Mouse (Mus musculus): ENCODE data around the gene Ric8b.
A peak's percentile ranks its signal among the peaks of the same experiment; 100 is the strongest.

Gene Ric8b

GRCm38 (mm10) chr10:84910194-84910593, 7.2 kb upstream of the Ric8b start:
- DNase-seq: no peak

- no peak for DNase-seq
Observed at GRCm38 (mm10) chr10:84910758-84911384, 6.5 kb upstream of the Ric8b start.

- DNase-seq: no peak
Observed at GRCm38 (mm10) chr10:84913148-84913547, 4.3 kb upstream of the Ric8b start.

- DNase-seq: no peak
Observed at GRCm38 (mm10) chr10:84915476-84915875, 1.9 kb upstream of the Ric8b start.

- no peak for DNase-seq
Observed at GRCm38 (mm10) chr10:84917731-84918095, 297 bp downstream of the Ric8b start.

GRCm38 (mm10) chr10:84926336-84926735, 8.9 kb downstream of the Ric8b start:
- no peak for DNase-seq

GRCm38 (mm10) chr10:84926885-84927284, 9.5 kb downstream of the Ric8b start:
- DNase-seq: no peak

DNA sequence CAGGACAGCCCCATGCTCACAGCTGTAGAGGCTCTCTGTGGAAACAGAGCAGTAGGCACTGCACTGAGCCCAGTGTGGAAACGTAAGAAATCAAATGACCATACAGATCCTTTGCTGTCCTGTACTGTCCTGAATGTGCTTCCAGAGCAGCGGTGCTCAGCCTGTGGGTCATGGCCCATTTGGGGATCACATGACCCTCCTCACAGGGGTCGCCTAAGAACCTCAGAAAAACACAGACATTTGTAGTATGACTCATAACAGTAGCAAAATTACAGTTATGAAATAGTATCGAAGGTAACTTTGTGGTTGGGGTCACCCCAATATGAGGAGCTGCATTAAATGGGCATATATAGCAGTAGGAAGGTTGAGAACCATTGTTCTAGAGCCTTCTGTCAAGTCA, 11.0 kb downstream of the Ric8b start:
- DNase-seq: no peak

GRCm38 (mm10) chr10:84935553-84936209, 18.3 kb downstream of the Ric8b start:
- DNase-seq: no peak

- DNase-seq: no peak
Observed at GRCm38 (mm10) chr10:84936832-84937515, 19.6 kb downstream of the Ric8b start.

DNA sequence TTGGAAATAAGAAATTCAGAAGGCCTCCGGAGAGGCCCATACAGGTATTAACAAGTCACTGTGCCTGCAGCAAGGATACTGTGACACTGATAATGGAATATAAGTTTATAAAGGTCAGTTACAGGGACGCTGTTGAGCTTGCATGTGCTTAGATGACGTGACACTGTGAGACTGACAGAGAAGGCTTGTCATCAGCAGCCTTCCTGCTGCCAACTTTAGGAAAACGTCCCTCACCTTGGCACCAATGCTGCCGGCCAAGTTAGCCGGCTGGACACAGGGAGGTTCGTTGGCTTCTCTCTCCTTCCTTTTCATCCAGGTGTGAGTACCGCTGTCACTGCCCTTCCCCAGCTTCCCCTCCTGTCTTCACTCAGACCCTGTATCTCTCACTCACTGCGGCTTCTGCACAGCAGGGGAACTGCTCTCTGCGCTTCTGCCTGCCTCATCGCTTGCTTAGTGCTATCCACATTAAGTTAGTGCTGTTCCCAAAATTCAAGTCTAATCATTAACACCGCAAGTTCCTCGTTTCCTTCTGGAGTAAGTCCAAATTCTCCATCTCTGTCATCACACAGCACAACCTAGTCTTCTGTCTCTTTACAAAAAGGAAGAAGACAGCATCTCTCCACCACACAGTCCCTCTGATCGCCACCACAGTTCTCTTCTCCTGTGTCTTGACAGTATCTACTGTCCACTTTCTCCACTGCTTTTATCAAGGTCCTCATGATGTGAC, 20.8 kb downstream of the Ric8b start:
- no peak for DNase-seq

- no peak for DNase-seq
Observed at GRCm38 (mm10) chr10:84938886-84939285, 21.5 kb downstream of the Ric8b start.

GRCm38 (mm10) chr10:84940356-84940755, 22.9 kb downstream of the Ric8b start:
- DNase-seq: no peak

GRCm38 (mm10) chr10:84945692-84946091, 28.3 kb downstream of the Ric8b start:
- no peak for DNase-seq

DNA sequence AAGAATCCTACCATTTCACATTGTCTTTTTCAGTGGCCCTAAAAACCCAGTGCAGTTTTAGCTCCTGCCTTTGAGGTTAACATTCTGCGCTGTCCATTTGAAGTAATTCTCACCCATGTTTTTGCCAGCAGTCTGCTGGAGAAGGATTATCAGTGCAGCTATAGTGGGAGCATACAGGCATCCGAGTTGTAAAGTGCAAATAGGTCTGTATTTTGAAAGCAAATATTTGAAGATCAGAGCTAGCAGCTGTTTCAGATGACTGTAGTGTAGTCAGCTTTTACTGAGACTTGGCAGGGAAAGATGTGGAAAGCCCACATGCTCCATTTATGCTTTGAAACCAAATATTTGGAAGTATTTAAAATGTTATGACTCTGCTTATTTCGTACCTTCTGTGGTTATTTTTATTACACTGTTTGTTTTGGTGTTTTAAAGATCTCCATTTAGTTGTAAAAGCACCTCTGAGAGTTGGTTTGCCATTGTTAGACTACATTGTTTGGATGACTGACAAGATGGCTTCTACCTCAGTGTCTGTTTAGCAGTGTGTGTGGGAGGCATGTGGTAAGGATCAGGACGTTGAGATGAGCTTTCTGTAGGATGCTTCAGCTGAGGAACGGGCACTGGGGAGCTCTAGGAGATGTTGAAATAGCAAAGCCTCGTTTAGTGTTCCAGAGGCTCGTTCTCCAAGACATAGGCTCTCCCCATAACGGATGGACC, 31.7 kb downstream of the Ric8b start:
- DNase-seq: no peak

DNA sequence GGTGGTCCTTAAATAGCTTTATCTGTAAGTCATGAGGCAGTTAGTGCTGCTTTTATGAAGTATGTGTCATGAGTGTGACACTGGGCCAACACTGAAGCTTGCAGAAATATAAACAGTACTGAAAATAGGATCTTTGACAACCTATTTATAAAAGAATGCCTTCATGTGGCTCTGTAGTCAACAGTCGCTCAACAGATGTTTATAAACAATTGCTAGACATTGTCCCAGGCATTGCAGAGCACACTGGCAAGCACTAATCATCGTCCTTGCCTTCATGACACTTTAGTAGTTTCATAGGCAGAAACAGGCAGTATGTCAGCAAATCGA, 32.2 kb downstream of the Ric8b start:
- DNase-seq: peak; percentile 16

GRCm38 (mm10) chr10:84950384-84950783, 33.0 kb downstream of the Ric8b start:
- no peak for DNase-seq

- DNase-seq: no peak
Observed at GRCm38 (mm10) chr10:84954236-84954635, 36.8 kb downstream of the Ric8b start.

DNA sequence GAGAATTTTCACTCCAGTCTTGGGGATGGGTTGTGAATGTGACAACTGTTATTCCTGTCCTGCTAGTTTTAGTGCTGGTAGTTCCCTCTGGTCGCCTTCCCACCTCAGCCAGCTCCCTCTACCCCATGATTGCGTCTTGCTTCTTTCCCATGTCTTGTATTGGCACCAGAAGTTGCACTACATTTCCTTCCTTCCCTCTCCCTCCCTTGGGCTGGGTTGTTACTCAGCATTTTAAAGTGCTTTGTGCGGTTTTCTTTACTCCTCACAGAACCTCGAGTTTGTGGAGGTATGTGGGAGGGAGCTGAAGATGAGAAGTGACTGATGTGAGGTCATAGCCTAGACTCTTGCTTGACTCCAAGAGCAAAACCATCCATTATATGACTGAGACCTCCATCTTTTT, 38.8 kb downstream of the Ric8b start:
- no peak for DNase-seq

DNA sequence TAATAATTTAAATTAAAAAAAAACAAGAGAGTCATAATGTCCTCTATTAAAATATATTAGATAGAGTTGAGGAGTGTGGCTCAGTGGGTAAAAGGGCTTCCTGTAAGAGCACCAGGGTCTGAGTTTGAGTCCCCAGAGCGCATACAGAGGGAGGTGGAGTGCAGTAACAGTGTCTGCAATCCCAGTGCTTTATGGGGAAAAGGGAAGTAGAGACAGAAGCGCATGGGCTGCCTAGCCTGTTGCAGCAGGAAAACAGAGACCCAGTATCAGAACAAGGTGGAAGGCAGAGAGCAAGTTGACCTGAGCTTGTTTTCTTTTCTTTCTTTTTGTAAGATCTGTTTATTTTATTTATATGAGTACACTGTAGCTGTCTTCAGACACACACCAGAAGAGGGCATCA, 41.2 kb downstream of the Ric8b start:
- DNase-seq: no peak

DNA sequence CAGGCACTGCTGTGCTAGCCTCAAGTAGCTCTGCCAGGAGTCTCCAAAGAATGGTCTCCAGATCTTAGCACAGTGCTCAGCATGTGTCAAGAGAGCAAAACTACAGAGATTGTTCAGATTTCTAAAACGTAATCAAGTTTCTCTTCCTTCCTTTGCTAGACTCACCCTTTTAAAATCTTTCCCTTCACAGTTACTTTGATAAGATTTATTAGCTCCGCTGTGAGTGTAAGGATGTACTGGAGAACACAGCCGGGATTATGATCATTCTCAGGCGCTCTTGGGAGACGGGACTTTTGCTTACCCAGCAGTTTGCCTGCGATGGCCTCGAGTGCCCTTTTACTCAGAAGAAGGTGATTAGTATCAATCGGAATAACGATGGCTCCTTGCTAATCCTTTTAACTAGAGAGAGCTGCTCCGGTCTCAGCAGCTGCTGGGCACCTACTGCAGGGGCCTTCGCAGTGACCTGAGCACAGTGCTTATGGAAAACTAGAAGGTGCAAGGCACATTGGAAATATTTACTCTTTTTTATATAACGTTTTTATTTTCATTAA, 43.0 kb downstream of the Ric8b start:
- DNase-seq: no peak

DNA sequence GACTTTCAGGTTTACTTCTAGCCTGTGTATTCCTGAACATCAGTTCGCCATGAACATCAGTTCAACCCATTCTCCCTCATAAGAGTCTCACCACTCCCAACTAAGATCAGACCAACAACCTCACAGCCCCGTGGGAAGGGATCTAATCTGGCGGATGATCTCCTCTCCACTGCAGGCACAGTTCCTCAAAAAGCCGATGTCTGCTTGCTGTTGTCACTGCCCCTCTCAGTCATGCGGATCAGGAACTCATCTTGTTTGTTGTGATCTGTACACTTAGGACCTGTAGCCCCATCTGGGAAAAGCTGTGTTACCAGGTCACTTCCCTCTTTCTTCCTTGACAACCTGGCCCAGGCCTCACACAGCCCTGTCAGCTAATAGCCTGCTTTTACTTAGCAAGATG, 45.7 kb downstream of the Ric8b start:
- no peak for DNase-seq

DNA sequence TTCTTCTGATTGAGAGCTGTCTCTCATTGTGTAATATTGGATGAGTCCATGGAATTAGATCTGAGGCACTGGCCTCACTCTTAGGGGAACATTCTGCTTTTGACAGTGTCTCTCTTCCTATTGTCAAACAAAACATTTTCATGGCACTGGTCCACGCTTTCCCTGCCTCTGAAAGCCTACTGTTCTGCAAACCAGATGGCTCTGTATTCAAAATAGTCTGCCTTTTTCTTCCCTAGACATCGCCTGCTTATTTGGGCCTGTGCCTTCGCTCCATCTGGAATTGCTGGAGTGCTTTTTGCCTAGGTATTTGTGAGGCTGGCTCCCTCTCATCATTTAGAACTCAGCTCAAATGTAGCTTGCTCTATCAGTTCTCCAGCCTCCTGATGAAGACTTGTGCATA, 46.3 kb downstream of the Ric8b start:
- DNase-seq: peak; percentile 14

Measured in lung, postnatal 14 days (tissue).